Mouse (Mus musculus) CH12.LX (cell line): Measurements from ENCODE around the gene Rap1gap. TPM values are rescaled to one million over a fixed set of nuclear protein-coding genes. Genes with fewer than 3 reads are reported as not detected.

Experiments
- DNase-seq: peaks from one replicate; pipeline ENCODE4 v3.0.0-alpha.2; 2013; ENCODE audit errors: extremely low read depth
- H3K27ac ChIP-seq: 2 replicates; pipeline ENCODE4 v1.5.1; 2012; ENCODE audit warnings: low read depth, mild to moderate bottlenecking, control low read depth, moderate library complexity; ENCODE audit not compliant: insufficient read depth
- H3K27me3 ChIP-seq: replicated peaks from 2 replicates; pipeline ENCODE3; 2012; ENCODE audit warnings: inconsistent platforms
- H3K36me3 ChIP-seq, 2 experiments: replicated peaks in 1 of 2; 2 replicates each; pipeline versions ENCODE3 to v1.6.1; 2012; ENCODE audit warnings: inconsistent platforms in 1 of 2, low read length in 1 of 2, mild to moderate bottlenecking in 1 of 2, mixed read lengths in 1 of 2, moderate library complexity in 1 of 2; ENCODE audit not compliant: control insufficient read depth in 1 of 2, insufficient read depth in 1 of 2
- H3K4me1 ChIP-seq, 2 experiments: 2 replicates each; pipeline ENCODE4 v1.6.1; 2012; ENCODE audit warnings: inconsistent platforms in 1 of 2, moderate library complexity in 1 of 2; ENCODE audit not compliant: insufficient read depth in 2 of 2, control insufficient read depth in 1 of 2
- H3K4me2 ChIP-seq: 2 replicates; pipeline ENCODE4 v1.6.1; 2012; ENCODE audit warnings: low read depth, mild to moderate bottlenecking, control low read depth; ENCODE audit not compliant: poor library complexity, insufficient read depth, severe bottlenecking
- H3K4me3 ChIP-seq, 3 experiments: fragments of 150-350 bp in 1 of 3; sonication (generic) in 1 of 3; replicated peaks in 1 of 3; 2 replicates each; pipeline versions ENCODE3 to v1.5.1; 2011 to 2012; ENCODE audit warnings: low read depth in 2 of 3, low read length in 2 of 3, mild to moderate bottlenecking in 2 of 3, moderate library complexity in 2 of 3, control low read depth in 1 of 3, improper control_type of control experiment in 1 of 3, inconsistent platforms in 1 of 3, mixed read lengths in 1 of 3; ENCODE audit not compliant: poor library complexity in 1 of 3
- H3K79me2 ChIP-seq: replicated peaks from 2 replicates; pipeline ENCODE4 v1.6.1; 2012; ENCODE audit warnings: mild to moderate bottlenecking, moderate library complexity; ENCODE audit not compliant: control insufficient read depth, poor library complexity, insufficient read depth, severe bottlenecking; ENCODE audit errors: extremely low read depth
- H3K9ac ChIP-seq: 2 replicates; pipeline ENCODE4 v1.6.1; 2012; ENCODE audit warnings: low read depth, mild to moderate bottlenecking, control low read depth, moderate library complexity; ENCODE audit not compliant: insufficient read depth
- H3K9me3 ChIP-seq: replicated peaks from 2 replicates; pipeline ENCODE3; 2012; ENCODE audit warnings: low read length, inconsistent platforms, mixed read lengths
- BHLHE40 ChIP-seq: IDR thresholded peaks from 2 replicates; pipeline ENCODE4 v1.6.1; 2011; ENCODE audit warnings: mild to moderate bottlenecking, low read depth, low read length, improper control_type of control experiment
- CHD1 ChIP-seq: IDR thresholded peaks from 2 replicates; pipeline ENCODE4 v1.6.1; 2012; ENCODE audit warnings: low read depth, low read length, improper control_type of control experiment, inconsistent platforms
- CTCF ChIP-seq, 2 experiments: IDR thresholded peaks in 1 of 2; conservative IDR thresholded peaks in 1 of 2; 2 replicates each; pipeline ENCODE4 v1.5.1; 2011 to 2012; ENCODE audit warnings: low read depth in 2 of 2, low read length in 2 of 2, improper control_type of control experiment in 1 of 2, inconsistent platforms in 1 of 2, mild to moderate bottlenecking in 1 of 2, moderate library complexity in 1 of 2
- E2F4 ChIP-seq: IDR thresholded peaks from 2 replicates; pipeline ENCODE4 v1.6.1; 2011; ENCODE audit warnings: low read depth, low read length, improper control_type of control experiment; ENCODE audit not compliant: insufficient replicate concordance
- ELF1 ChIP-seq: IDR thresholded peaks from 2 replicates; pipeline ENCODE4 v1.6.1; 2014; ENCODE audit warnings: low read depth, mild to moderate bottlenecking, inconsistent platforms, low read length, improper control_type of control experiment
- EP300 ChIP-seq: IDR thresholded peaks from 2 replicates; pipeline ENCODE4 v1.6.1; 2011; ENCODE audit warnings: low read length, improper control_type of control experiment
- GABPA ChIP-seq: IDR thresholded peaks from 2 replicates; pipeline ENCODE4 v1.6.1; 2012; ENCODE audit warnings: low read depth, low read length, improper control_type of control experiment, inconsistent platforms; ENCODE audit not compliant: insufficient replicate concordance
- HCFC1 ChIP-seq: IDR thresholded peaks from 2 replicates; pipeline ENCODE4 v1.6.1; 2012; ENCODE audit warnings: low read depth, mild to moderate bottlenecking, inconsistent platforms, low read length, improper control_type of control experiment
- JUN ChIP-seq: IDR thresholded peaks from 2 replicates; pipeline ENCODE4 v1.6.1; 2011; ENCODE audit warnings: low read depth, mild to moderate bottlenecking, low read length, improper control_type of control experiment, moderate library complexity; ENCODE audit not compliant: insufficient read depth
- KAT2A ChIP-seq: IDR thresholded peaks from 2 replicates; pipeline ENCODE4 v1.6.1; 2012; ENCODE audit warnings: low read length, improper control_type of control experiment, inconsistent platforms; ENCODE audit not compliant: insufficient replicate concordance
- MAFK ChIP-seq: IDR thresholded peaks from 2 replicates; pipeline ENCODE4 v1.6.1; 2011; ENCODE audit warnings: low read length, improper control_type of control experiment; ENCODE audit not compliant: insufficient replicate concordance
- MEF2A ChIP-seq: IDR thresholded peaks from 2 replicates; pipeline ENCODE4 v1.6.1; 2014; ENCODE audit warnings: low read depth, mild to moderate bottlenecking, inconsistent platforms, low read length, improper control_type of control experiment, borderline replicate concordance
- MYC ChIP-seq: IDR thresholded peaks from 2 replicates; pipeline ENCODE4 v1.6.1; 2011; ENCODE audit warnings: low read depth, mild to moderate bottlenecking, improper control_type of control experiment, low read length
- NELFE ChIP-seq: IDR thresholded peaks from 2 replicates; pipeline ENCODE4 v1.6.1; 2011; ENCODE audit warnings: low read depth, low read length, improper control_type of control experiment
- NRF1 ChIP-seq: IDR thresholded peaks from 2 replicates; pipeline ENCODE4 v1.6.1; 2014; ENCODE audit warnings: low read depth, mild to moderate bottlenecking, inconsistent platforms, low read length, improper control_type of control experiment, moderate library complexity
- PAX5 ChIP-seq: IDR thresholded peaks from 2 replicates; pipeline ENCODE4 v1.6.1; 2012; ENCODE audit warnings: low read length, inconsistent platforms, mixed read lengths
- POLR2A ChIP-seq: IDR thresholded peaks from 2 replicates; pipeline ENCODE4 v1.6.1; 2011; ENCODE audit warnings: low read depth, mild to moderate bottlenecking, improper control_type of control experiment, low read length
- POLR2AphosphoS2 ChIP-seq: IDR thresholded peaks from 2 replicates; pipeline ENCODE4 v1.6.1; 2011; ENCODE audit warnings: low read depth, low read length, improper control_type of control experiment
- SIN3A ChIP-seq: IDR thresholded peaks from 2 replicates; pipeline ENCODE4 v1.6.1; 2012; ENCODE audit warnings: low read length, improper control_type of control experiment, inconsistent platforms
- TBP ChIP-seq: conservative IDR thresholded peaks from 2 replicates; pipeline ENCODE4 v1.6.1; 2011; ENCODE audit warnings: low read depth, low read length, improper control_type of control experiment
- TCF12 ChIP-seq: IDR thresholded peaks from 2 replicates; pipeline ENCODE4 v1.6.1; 2014; ENCODE audit warnings: low read depth, mild to moderate bottlenecking, inconsistent platforms, low read length, improper control_type of control experiment
- USF1 ChIP-seq: IDR thresholded peaks from 2 replicates; pipeline ENCODE4 v1.6.1; 2014; ENCODE audit warnings: low read depth, mild to moderate bottlenecking, inconsistent platforms, low read length, improper control_type of control experiment
- ZC3H11A ChIP-seq: IDR thresholded peaks from 2 replicates; pipeline ENCODE4 v1.6.1; 2012; ENCODE audit warnings: low read depth, mild to moderate bottlenecking, inconsistent platforms, low read length, improper control_type of control experiment
- ZMIZ1 ChIP-seq: IDR thresholded peaks from 2 replicates; pipeline ENCODE4 v1.6.1; 2012; ENCODE audit warnings: low read depth, mild to moderate bottlenecking, inconsistent platforms, low read length, improper control_type of control experiment
- ZNF384 ChIP-seq: IDR thresholded peaks from 2 replicates; pipeline ENCODE4 v1.6.1; 2012; ENCODE audit warnings: low read depth, low read length, improper control_type of control experiment, inconsistent platforms
- dilution Hi-C: fragments of 300-500 bp; cut with MboI; formaldehyde crosslinking; loops from 2 replicates; pipeline ENCODE4 v1.14.3; 2020; ENCODE audit warnings: low sequenced_read_pairs; ENCODE audit not compliant: extremely low pct_unique_long_range_greater_than_20kb, extremely low pct_ligation_motif_present
- in situ Hi-C: fragments of 300-500 bp; cut with MboI; formaldehyde crosslinking; loops from 3 replicates; pipeline ENCODE4 v1.14.3; 2019; ENCODE audit warnings: low sequenced_read_pairs, low pct_ligation_motif_present, low pct_unique_long_range_greater_than_20kb, mixed read lengths
- polyA plus RNA-seq: library from polyadenylated mRNA; unstranded; fragments of >175 nt; gene quantifications from 2 replicates; pipeline ENCODE4 v1.2.1, GENCODE M21; 2012; ENCODE audit warnings: low read depth; ENCODE audit not compliant: insufficient read length
- total RNA-seq, 2 experiments: library from RNA; depleted of rRNA; stranded (reverse); fragments of 300-350 nt in 1 of 2; fragments of >200 nt in 1 of 2; gene quantifications; 2 replicates each; pipeline ENCODE4 v1.2.3; 2012 to 2014

Rap1gap gene
- total and polyA plus RNA-seq, 3 experiments = 3.0 to 11.1 (median 5.8) TPM

GRCm38 (mm10) chr4:137650912-137651311 lies 13.6 kb upstream of the Rap1gap start:
- Histone ChIP-seq H3K27ac (no peak overlapping the region), H3K36me3 (peaks cover 76 to 96% of the 10 kb centered on the region in 2 experiments), H3K9me3 (no peaks in the 10 kb centered on the region), H3K9ac (no peak overlapping the region), H3K4me1 (peaks cover 0 to 12% of the 10 kb centered on the region in 2 experiments; a peak in 2 of 4 replicates), H3K79me2 (no peaks in the 10 kb centered on the region), H3K27me3 (no peaks in the 10 kb centered on the region), H3K4me2 (no peak overlapping the region), H3K4me3 (no peak overlapping the region)
- dilution Hi-C loops (no loop called here), in situ Hi-C loops (no loop called here)
- no peak for TF ChIP-seq EP300
- TF ChIP-seq NRF1 = no peak
- TF ChIP-seq E2F4 = no peak
- no peak for TF ChIP-seq HCFC1
- TF ChIP-seq GABPA = no peak
- no peak for TF ChIP-seq CTCF (conservative IDR thresholded peaks at IDR 0.05 in 1 of 2, IDR thresholded peaks at IDR 0.05 in 1 of 2; ENCODE audit: low read depth in 2 of 2, low read length in 2 of 2)
- no peak for TF ChIP-seq ZNF384
- TF ChIP-seq MEF2A = no peak
- TF ChIP-seq USF1 = no peak
- TF ChIP-seq TBP = no peak
- no peak for TF ChIP-seq JUN
- no peak for TF ChIP-seq ZC3H11A
- no peak for DNase-seq

GRCm38 (mm10) chr4:137652835-137653346 lies 11.6 kb upstream of the Rap1gap start:
- Histone ChIP-seq H3K79me2 (no peaks in the 10 kb centered on the region), H3K27me3 (no peaks in the 10 kb centered on the region), H3K9ac (no peak overlapping the region), H3K9me3 (no peaks in the 10 kb centered on the region), H3K36me3 (peaks cover 81 to 100% of the 10 kb centered on the region in 2 experiments), H3K4me3 (no peak overlapping the region), H3K4me1 (peaks cover 0 to 7% of the 10 kb centered on the region in 2 experiments; a peak in 2 of 4 replicates), H3K27ac (no peak overlapping the region), H3K4me2 (no peak overlapping the region)
- dilution Hi-C loops (no loop called here), in situ Hi-C loops (no loop called here)
- DNase-seq = no peak
- TF ChIP-seq MYC (no peak), ZMIZ1 (no peak), POLR2A (no peak), KAT2A (no peak), TCF12 (no peak), CTCF (conservative IDR thresholded peaks at IDR 0.05 in 1 of 2, IDR thresholded peaks at IDR 0.05 in 1 of 2; ENCODE audit: low read depth in 2 of 2, low read length in 2 of 2) (no peak), NELFE (no peak), ELF1 (no peak), EP300 (no peak), BHLHE40 (no peak), TBP (no peak), SIN3A (no peak), CHD1 (no peak), MEF2A (no peak), JUN (no peak), POLR2AphosphoS2 (no peak), MAFK (no peak), PAX5 (no peak)
